Mouse (Mus musculus) cortical plate, adult 2 months (tissue): Measurements from ENCODE around the gene Rsrc2. TPM values are rescaled to one million over a fixed set of nuclear protein-coding genes. Genes with fewer than 3 reads are reported as not detected.
"Not testable (repeated sequence)": the region's sequence is repeated elsewhere in the genome, so short reads cannot be mapped to it uniquely, and the experiment has no call there.

ENCODE experiments used
- H3K27ac ChIP-seq: fragments of 200-500 bp; 2 replicates; pipeline ENCODE4 v1.5.1; 2012; ENCODE audit warnings: low read length, control low read depth, inconsistent platforms; ENCODE audit not compliant: insufficient read depth
- H3K4me1 ChIP-seq: fragments of 200-500 bp; 2 replicates; pipeline ENCODE4 v1.6.1; 2011; ENCODE audit warnings: low read length; ENCODE audit not compliant: control insufficient read depth, insufficient read depth
- H3K4me3 ChIP-seq: fragments of 200-500 bp; 2 replicates; pipeline ENCODE4 v1.5.1; 2011; ENCODE audit warnings: mild to moderate bottlenecking, low read length, control low read depth; ENCODE audit not compliant: insufficient read depth
- CTCF ChIP-seq: fragments of 200-500 bp; IDR thresholded peaks from 2 replicates; pipeline ENCODE4 v1.5.1; 2011; ENCODE audit warnings: mild to moderate bottlenecking, control low read depth, low read length; ENCODE audit not compliant: insufficient read depth; ENCODE audit errors: extremely low read depth
- POLR2A ChIP-seq: fragments of 200-500 bp; IDR thresholded peaks from 2 replicates; pipeline ENCODE4 v1.6.1; 2011; ENCODE audit warnings: mild to moderate bottlenecking, low read length, control low read depth; ENCODE audit not compliant: insufficient read depth; ENCODE audit errors: extremely low read depth
- polyA plus RNA-seq: library from polyadenylated mRNA; depleted of rRNA; stranded (reverse); fragments of >200 nt; gene quantifications from 2 replicates; pipeline ENCODE4 v1.2.3, GENCODE M21; 2012; rRNA removed

Gene Rsrc2
- polyA plus RNA-seq: 81.9 and 92.7 TPM in 2 replicates

DNA sequence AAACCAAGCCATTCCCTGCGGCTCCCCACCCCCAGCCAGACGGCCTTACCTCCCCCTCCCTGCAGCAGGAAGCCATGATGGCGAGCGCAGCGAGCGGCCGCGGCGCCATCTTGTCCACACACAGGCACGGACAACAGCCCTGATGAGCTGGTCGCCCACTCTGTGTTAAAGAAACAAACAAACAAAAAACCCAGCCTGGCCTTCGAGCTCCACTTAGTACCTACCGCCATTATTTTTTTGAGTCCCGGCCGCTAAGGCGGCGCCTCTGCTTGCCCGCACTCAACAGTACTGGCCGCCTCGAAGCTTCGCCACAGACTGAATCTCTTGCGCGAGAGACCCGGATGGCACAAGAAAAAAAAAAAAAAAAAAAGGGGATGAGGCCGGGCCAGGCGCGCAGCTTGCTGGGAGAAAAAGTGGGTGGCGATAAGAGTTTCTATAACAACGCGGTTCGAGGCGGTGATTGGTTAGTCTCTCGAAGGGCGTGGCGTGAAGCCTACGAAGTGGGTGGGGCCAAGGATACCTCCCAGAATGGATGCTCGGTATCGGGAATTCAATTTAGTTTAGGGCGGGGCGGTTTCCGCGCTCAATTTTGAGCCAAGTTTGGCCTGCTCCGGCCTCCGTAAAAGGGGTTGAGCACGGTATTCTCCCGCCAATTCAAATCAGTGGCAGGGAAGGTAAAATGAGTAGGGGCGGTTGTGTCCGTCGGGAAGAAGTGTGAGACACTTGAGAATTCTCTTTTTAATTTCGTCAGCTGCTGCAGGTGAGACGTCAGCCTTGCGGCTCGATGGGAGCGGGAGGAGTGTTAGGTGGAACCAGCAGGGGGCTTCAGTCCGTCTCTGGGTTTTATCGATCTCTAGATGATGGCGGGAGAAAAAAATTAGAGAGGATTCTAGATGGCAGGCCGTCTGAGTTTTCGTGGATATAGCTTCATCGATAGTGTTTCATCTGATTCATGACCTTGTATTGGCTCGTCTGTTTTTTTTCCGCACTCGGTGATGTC is at the start of gene Rsrc2, which contains the start of gene Kntc1:
Rsrc2 (minus strand) TSS at position 350 of the 1,000 bp plus-strand sequence.
Kntc1 (plus strand) TSS at position 652 of the 1,000 bp plus-strand sequence.
- Histone ChIP-seq H3K27ac (peak within 1 kb of the TSS; percentile 97), H3K4me1 (peaks cover 4% of the 10 kb centered on the region; the same call in 1 of the 2 replicates), H3K4me3 (peak within 1 kb of the TSS; percentile 98)
- TF ChIP-seq POLR2A (peak; percentile 94), CTCF (0 out of 2 replicates have a peak, but pooled peaks have one; percentile 6)

DNA sequence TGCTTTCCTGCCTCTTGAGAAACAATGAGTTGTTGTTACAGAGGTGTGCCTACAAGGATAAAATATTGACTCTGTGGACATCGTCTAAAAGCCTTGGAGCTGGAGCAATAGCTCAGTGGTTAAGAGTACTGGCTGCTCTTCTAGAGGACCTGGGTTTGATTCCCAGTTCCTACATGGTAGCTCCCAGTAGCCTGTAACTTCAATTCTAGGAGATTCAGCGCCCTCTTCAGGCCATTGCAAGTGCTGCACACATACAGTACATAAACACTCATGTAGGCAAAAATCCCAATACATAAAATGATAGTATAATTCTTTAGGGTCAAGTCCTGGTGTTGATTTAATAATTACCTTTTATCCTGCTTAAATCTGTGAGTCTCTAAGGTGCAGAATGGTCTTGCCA is 43.9 kb upstream of the Rsrc2 start:
- no peak for TF ChIP-seq POLR2A
- TF ChIP-seq CTCF: no peak
- Histone ChIP-seq H3K27ac (no peak overlapping the region), H3K4me3 (no peak overlapping the region), H3K4me1 (no peaks in the 10 kb centered on the region)

DNA sequence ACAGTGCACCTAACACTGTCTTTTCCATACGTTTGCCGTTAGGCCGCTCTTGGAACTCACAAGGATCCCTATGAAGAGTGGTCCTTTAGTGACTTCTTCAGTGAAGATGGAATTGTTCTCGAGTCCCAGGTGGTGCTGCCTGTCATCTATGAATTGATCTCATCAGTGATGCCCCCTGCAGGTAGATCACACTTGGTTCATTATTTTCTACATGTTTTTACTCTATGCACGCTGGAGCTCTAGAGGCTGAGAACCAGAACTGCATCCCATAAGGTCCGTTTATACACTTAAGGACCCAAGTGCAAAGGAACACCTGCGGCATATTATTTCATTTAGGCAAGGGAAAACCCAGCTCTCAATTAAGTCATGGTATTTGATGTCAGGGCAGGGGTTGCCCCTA is 39.8 kb upstream of the Rsrc2 start:
- Histone ChIP-seq H3K4me1 (no peaks in the 10 kb centered on the region), H3K27ac (no peak overlapping the region), H3K4me3 (no peak overlapping the region)
- TF ChIP-seq POLR2A: no peak

DNA sequence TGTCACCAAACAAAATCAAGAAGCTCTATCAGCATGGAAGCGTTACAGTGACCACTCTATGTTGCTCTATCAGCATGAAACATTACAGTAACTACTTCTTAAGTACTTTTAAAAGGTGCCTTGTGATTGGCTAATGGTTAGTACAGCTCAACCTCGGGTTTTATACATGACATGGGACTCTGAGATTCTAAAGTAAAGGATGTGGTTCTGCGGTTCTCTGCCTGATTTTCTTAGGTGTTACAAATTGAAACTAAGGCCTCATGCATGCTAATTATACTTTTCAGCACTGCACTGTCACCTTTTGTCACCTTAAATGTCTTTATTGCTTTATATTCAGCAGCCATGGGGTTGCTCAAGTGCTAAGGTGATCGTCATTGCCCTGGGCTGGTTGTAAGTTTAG is 32.6 kb upstream of the Rsrc2 start:
- Histone ChIP-seq H3K27ac (no peak overlapping the region), H3K4me1 (no peaks in the 10 kb centered on the region), H3K4me3 (no peak overlapping the region)
- TF ChIP-seq POLR2A (no peak), CTCF (no peak)

DNA sequence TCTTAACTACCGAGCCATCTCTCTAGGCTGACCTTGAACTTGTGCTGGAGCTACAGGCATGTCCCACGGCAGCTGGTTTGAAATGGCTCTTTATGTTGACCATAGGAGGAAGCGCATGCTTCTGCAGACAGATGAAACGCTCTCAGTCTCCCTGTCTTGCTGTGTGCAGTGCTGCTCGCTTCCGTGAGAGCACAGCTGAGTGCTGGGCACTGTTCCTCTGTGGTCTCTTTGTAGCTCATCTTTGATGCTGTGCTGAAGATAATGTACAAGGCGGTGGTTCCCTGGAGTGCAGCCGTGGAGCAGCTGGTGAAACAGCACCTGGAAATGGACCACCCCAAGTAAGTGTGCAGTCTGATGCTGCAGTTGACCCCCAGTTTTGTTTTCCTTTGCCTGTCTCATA is 31.5 kb upstream of the Rsrc2 start:
- no peak for TF ChIP-seq CTCF
- TF ChIP-seq POLR2A: no peak

DNA sequence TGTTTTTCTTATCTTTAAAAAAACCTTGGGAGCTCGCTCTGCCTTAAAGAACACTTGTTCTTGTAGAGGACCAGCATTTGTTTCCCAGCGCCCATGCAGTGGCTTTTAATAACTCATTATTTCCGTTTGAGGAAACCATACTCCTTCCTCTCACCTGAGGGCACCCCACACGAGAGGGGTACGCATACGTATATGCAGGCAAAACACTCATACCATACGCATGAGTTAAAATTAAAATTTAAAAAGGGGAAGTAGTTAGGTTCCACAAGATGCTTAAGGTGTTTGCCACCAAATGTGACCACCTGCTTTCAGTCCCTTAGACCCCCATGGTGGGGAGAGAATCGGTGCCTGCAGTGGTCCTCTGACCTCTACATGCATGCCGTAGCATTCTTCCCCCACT is 24.2 kb upstream of the Rsrc2 start:
- no peaks in the 10 kb centered on the region for H3K4me1 ChIP-seq
- H3K4me3 ChIP-seq: no peak overlapping the region
- no peak overlapping the region for H3K27ac ChIP-seq
- TF ChIP-seq POLR2A (no peak), CTCF (no peak)

More for the DNA sequence above, 31.5 kb upstream of the Rsrc2 start:
- H3K27ac ChIP-seq: no peak overlapping the region
- no peaks in the 10 kb centered on the region for H3K4me1 ChIP-seq
- no peak overlapping the region for H3K4me3 ChIP-seq

DNA sequence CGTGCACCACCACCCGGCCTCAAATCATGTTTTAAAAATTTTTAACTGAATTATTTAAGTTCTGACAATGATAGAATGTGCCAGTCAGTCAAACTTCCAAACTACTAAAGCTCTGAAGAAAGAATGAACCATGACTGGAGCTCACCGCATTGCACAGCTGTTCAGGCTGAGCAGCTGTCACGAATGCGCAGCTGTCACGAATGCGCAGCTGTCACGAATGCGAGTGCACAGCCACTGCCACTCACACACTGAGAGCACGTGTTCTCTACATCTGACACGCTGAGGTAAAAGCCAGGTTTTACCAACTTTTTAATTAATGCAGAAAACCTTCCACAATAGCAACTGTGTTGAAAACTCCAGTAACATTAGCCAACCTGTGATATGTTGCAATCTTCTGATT is 17.2 kb upstream of the Rsrc2 start:
- not testable (repeated sequence) for H3K27ac ChIP-seq, H3K4me1 ChIP-seq, H3K4me3 ChIP-seq

DNA sequence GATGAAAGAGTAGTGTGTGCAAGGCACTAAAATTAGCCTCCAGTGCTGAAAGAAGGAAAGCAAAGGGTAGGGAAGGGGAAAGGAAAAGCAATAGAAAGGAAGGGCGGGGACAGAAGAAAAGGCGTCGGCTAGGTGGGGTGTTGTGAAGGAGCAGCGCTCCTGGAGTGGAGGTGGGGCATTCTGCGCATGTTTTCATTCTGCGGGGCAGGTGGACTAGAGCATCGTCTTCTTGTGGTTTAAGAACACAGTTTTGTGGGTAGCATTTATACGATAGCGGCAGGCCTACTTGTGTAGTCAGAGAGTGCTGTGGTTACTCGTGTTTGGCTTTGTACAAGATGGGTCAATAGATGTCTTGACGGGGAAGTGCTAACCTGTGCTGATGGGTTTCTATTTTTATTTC is 16.3 kb upstream of the Rsrc2 start:
- TF ChIP-seq CTCF (no peak), POLR2A (no peak)
- no peak overlapping the region for H3K27ac ChIP-seq
- H3K4me3 ChIP-seq: no peak overlapping the region
- no peaks in the 10 kb centered on the region for H3K4me1 ChIP-seq

DNA sequence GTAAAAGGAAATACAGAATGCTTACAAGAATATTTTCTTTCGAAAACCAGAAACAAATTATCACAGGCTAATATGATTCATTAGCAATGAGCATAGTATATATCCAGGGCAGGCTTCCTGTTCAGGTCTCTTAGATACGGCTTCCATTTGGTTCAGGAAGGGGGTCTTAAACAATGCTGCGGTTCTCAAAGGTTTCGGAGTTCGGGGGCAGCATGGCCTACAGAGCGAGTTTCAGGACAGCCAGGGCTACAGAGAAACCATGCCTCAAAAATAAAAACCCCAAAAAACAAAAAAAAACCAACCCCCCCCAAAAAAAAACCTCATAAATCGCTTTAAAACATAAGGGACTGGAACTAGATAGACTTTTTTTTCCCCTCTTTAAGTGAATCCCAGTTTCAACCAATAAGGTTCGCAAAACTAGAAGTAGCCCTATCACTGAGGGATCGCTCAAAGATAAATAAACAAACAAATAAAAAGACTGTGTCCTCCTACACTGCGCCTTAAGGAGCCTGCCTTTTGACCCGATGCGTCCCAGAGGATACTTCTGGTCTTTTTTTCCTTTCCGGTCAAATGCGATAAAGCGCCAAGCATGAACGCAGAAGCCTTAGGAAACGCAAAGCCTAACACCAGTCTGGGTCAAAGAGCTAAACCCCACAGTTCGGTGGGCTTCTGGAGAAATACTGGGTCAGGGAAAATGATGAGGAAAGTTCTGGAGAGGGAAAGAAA is 712 bp downstream of the Rsrc2 start:
- peak overlapping the region; percentile 97 for H3K27ac ChIP-seq

More for the DNA sequence above, 712 bp downstream of the Rsrc2 start:
- TF ChIP-seq CTCF: no peak
- TF ChIP-seq POLR2A: no peak
- Histone ChIP-seq H3K4me3 (peak overlapping the region; percentile 98), H3K4me1 (peaks cover 4% of the 10 kb centered on the region; the same call in 1 of the 2 replicates)
